Mouse (Mus musculus) adrenal gland, adult (tissue): ENCODE measurements at regions not wholly inside any gene's neighbourhood (a gene's known extent, or its start where the extent isn't known, plus 50 kb on each side); places are given as distances from the start of the nearest gene placed in this dataset.

Experiments
- DNase-seq, 2 experiments: peaks; one replicate each; pipeline ENCODE4 v3.0.0; 2022 to 2023; ENCODE audit warnings: low spot score in 1 of 2; ENCODE audit not compliant: inconsistent age in 2 of 2

GRCm38 (mm10) chr4:68387097-68387496, 567.1 kb downstream of the Brinp1 start:
- DNase-seq: no peak

GRCm38 (mm10) chr4:68382007-68382406, 572.2 kb downstream of the Brinp1 start:
- DNase-seq: peak in 1 of 2 experiments; percentile 18

- no peak for DNase-seq
Observed at GRCm38 (mm10) chr4:68367983-68368382, 586.2 kb downstream of the Brinp1 start.

- DNase-seq: no peak
Observed at GRCm38 (mm10) chr4:68319575-68319974, 634.6 kb downstream of the Brinp1 start.

GRCm38 (mm10) chr4:68312751-68313150, 641.4 kb downstream of the Brinp1 start:
- DNase-seq: no peak

GRCm38 (mm10) chr4:68284845-68285244, 669.4 kb downstream of the Brinp1 start:
- no peak for DNase-seq

GRCm38 (mm10) chr4:68280903-68281302, 673.3 kb downstream of the Brinp1 start:
- no peak for DNase-seq

- no peak for DNase-seq
Observed at GRCm38 (mm10) chr4:68275063-68275708, 679.0 kb downstream of the Brinp1 start.
